Mouse (Mus musculus) kidney, postnatal 25 days (tissue): Measurements from ENCODE around the gene Saysd1.

ENCODE experiments used
- DNase-seq, 2 experiments: peaks; one replicate each; pipeline ENCODE4 v3.0.0; 2021; ENCODE audit warnings: mixed read lengths in 2 of 2

The Saysd1 gene

DNA sequence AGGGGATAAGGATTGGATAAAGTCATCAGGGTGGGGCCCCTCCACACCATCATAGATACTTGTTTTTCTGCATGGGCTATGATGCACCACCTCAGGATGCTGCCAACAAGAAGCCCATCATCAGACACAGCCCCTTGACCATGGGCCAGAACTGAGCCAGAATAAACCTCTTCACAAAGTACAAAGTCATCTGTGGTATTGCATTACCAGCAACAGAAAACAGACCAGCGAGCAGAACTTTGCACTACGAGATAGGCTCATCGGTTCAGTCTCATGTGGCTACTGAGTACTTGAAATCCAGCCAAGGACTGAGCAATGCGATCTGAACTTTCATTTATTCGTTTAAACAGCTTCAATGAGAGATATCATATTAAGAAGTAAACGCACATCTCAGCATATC lies 24.4 kb upstream of the Saysd1 start:
- peak; percentile 54 to 68 for DNase-seq

DNA sequence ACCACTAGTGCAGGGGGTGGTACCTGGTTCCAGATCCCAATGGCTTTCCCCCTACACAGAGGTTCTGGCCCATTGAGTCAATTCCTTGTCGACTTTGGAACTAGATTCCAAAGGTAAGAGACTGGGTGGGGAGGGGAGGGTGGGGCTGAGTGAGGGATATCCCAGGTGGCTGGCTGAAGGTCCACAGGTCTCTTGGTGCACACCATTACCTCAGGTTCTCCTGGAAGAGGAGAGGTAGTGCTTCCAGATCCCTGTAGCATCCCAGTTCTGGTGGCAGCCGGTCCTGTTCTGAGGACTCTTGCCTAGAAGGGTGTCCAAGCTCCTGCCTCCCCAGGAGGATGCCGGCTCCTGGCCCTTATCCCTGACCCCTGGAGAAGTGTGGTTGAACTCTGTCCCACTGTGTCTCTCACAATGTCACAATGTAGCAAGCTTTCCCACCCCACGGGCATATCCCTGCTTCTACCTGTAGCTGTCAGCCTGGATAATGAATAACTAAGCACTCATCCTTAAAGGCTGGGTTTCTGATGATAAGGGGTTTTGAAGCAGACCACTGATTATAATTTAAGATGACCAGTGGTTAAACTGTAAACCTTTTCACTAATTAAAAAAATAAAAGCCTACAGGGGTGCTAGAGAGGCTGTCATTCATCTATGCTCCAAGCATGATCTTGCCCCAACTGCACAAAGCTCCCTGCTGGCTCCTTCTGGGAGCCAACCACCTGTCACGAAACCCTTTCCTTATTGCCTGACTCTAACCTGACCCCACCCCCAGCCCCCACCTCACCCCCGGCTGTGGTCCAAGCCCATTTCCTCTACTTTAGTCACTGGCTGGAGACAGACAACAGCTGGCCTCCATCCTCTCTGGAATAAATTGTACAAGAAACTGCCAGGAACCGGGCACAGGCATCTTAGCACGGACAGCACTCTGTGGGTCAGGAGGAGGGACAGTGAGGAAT lies 20.7 kb upstream of the Saysd1 start:
- DNase-seq = peak; percentile 59 to 86

DNA sequence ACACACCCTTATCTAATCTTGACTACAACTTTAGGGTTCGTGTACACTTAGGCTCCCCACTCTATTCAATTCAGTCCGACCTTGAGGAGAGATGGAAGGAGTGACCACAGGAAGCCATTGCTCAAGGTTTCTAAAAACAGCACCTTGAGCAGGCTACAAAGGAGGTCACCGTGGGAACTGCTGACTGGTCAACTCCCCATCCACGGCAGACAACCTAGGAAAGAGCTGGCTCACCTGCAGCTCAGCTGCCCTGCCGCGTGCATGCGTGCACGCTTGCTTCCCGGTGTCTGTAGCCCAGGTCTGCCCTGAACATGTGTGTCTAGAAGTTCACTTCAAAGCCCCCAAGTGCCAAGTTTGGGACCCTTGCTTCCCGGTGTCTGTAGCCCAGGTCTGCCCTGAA lies 19.3 kb upstream of the Saysd1 start:
- peak; percentile 32 to 71 for DNase-seq

DNA sequence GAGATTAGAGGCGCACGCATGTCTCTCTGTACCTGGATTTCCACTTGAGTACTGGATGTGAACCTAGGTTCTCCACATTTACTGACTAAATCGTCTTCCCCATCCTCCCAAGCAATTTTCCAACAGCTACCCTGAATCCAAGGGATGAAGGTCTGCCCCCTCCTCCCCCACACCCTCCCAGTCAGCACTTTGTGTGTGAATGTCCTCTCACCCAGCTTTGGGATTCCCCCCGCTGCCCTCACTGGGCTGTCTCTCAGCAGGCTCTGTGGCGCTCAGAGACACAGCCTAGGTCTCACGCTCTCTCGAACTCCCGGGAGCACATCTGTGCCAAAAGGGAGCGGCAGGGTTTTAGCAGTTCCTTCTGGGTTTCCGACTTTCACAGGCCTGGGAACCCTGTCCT lies 17.4 kb upstream of the Saysd1 start:
- peak in 1 of 2 experiments; percentile 71 for DNase-seq

DNA sequence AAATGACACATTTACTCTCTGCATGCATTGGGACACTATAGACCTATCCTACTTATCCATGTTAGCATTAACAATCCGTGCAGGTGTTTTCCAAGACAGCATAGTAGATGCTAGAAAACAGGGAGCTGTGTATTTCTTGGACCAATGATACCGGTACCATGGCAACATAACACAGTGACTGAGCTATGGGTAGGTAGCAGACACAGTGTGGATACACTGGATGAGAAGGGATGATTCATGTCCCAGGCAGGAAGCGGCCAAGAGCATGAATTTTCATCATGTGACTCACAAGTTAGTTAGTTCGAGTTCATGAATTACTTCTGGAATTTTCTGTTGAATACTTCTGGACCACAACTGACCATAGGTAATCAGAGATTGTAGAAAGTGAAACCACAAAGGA lies 16.6 kb upstream of the Saysd1 start:
- no peak for DNase-seq

DNA sequence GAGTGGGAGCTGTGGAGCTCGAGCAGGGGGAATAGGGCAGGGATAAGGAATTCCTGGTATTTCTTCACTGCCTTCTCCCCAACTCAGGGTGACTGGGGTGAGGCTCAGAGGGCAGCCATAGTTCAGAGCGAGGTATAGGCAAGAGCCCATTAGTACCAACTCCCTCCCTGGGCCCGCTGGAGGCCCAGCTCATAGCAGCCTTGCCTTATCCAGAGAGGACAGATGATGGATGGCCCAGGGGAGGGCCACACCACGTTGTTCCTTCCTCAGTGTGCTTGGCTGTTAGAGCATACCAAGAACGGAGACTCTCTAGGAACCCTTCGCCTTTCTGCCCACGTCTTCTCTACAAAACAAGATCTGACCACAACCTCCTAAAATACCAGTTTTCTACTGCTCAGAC lies 15.9 kb upstream of the Saysd1 start:
- DNase-seq = no peak

DNA sequence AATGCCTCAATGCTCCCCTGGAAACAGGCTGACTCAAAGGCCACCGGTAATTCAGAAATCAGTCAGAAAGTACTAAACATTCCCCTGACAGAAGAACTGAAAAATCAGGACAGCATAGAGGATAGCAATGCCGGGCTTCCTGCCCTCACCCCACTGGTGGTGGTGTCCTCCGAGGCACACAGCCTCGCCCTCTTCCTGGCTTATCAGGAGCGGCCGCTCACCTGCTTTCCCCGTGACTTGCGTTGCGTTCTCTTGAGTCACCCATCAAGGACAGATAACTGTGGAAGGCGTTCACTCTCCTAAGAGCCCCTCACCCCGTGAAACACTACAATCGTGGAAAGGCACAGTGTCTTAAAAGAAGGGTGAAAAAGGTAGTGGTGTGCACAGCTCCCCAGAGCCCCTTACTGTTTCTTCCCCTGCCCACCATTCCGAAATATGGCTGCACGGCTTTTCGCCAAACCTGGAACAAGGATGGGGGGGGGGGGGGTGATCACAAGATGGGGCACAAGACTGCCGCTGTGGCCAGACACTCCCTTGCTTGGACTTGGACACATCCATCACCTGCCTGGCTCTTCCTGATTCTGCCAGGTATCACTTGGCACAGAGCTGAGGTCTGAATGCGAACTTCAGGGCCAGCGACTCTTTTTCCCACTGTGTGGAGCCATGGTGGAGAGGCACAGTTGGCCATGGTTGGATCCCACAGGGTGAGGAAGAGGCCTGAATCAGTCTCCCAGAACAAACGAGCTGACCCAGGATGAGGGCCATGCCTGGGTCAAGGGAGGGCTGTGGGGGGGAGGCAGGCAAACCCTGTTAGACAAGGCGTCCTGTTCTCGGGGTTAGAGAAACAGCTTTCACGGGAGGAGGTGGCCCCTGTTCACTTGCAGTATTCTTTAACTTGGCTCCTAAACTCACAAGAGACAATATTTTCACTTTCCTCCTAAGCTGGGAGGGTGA lies 11.1 kb upstream of the Saysd1 start:
- peak in 1 of 2 experiments; percentile 66 for DNase-seq

DNA sequence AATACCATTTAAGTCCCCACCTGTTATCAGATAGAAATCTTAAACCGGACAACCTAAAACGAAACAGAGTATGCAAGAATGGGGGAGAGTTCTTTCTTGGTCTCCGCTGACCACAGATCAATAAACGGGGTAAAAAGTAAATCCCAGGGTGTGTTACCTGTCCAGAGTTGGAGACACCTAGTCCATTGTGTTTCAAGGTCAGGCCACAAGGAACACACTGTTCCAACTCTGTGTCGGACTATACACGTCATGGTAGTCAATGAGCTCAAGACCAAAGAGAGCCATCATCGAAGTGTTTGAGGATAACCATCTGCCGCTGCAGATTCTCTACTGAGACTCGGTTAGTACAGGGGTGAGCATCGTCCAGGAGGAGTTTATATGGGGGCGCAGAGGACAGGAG lies 10.2 kb upstream of the Saysd1 start:
- DNase-seq = peak in 1 of 2 experiments; percentile 11

DNA sequence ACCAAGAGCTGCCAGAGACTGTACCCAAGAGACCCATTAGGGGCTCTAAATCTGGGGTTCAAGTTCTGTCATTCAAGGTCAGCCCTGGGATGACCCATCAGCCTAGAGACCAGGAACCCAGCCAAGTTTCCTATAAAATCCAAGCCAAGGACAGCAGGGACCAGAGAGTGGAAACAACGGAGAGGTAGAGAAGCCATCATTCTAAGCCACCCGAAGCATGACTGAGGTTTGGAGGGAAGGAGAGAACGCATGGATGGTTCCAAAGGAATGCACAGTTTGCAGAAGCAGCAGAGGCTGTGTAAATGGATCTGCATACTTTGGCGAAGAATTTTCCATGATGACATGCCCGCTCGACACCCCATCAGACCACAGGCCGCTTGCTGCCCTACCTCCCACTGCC lies 9.5 kb upstream of the Saysd1 start:
- peak in 1 of 2 experiments; percentile 69 for DNase-seq

DNA sequence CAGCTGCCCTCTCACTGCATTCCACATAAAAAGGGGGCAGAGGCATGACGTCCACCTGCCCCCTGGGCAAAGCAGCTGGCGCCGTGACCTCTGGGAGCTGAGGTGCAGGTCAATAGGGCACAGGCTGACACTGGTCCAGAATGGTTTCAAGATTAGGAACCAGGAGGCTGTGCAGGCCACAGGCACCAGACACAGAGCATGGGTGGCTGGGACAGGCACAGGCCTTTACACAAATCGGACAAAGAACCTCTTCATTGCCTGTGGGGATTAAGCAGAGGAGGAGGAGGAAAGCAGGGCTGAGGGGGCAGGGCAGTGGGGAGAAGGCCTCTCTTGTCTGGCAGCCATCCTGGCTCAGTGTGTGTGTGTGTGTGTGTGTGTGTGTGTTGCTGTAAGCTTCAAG lies 5.8 kb upstream of the Saysd1 start:
- peak in 1 of 2 experiments; percentile 40 for DNase-seq

DNA sequence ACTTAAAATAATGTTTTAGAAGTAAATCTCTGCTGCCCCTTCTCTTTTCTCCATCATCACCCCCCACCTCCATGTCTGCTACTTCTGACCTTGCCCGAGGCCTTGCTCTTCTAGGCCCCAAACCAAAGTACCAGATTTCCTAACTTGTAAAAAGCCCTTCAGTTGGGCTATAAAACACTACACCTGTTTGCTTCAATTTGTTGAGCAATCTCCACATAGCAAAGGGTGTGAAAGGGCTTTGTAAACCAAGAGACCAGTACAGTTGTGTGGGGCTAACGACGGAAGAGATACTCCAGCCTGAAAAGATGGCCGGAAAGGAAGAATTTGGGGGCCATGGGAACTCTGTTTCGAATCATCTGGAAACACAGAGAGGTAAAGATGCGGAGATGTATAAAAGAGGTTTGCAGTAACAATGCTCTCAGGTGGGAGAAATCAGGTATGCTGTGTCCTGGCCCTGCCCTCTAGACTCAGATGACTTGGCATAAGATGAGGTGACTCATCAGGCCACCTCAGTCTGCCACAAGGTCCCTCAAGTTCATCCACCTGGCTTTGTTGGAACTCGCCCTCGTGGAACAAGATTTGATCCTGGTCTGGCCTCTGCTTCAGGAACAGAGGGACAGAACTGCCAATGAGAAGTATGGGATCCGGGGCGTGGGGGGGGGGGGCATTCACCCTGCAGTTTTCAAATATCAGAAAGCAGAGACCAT lies 3.2 kb downstream of the Saysd1 start:
- no peak for DNase-seq

DNA sequence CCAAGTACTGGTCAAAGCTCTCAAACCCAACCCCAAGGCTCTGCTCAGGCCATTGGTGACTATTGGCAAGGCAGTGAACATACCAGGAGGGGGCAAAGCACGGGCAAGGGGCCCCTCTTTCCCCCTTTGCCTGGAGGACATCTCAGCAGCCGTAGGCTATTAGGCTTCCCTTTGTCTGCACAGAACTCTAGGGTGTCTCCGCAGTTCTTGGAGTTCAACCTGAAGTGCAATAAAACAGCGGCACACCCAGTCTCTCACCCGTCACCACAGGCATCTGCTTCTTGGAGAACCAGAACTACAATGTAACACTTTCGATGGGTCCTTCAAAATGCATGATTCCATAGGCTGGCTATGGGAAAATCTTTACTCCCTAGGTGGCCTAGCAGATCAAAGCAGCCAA lies 10.2 kb downstream of the Saysd1 start:
- no peak for DNase-seq

DNA sequence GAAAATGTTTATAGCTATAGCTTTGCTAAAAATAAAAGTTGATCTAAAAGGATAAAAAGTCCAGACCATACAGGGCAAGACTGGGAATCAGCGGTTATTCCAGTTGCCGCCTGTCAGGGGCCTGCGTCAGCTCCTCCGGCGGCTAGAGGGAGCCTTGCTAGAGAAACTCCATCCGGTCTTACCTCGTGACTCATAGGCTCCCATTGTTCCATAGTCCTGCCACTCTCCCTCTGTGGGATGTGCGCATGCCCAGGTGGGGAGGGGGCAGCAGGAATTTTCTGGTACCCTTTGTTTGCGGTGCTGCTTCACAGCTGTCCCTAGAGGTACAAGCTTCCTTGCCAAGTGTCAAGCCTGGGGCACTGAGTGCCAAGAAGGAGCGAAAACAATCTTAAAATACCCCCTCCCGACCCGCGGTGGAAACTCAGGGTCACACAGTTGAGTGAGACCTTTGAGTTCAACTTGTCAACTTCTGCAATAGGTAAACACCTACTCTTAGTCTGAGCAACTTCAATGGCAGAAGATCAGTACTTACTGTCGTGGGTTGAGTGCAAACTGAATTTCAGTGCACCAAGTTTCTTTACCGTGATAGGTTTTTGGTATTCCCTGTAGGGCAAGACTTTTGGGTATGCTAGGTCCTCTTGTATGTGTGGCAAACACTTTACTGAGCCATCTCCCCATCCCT lies 10.8 kb downstream of the Saysd1 start:
- DNase-seq = no peak

DNA sequence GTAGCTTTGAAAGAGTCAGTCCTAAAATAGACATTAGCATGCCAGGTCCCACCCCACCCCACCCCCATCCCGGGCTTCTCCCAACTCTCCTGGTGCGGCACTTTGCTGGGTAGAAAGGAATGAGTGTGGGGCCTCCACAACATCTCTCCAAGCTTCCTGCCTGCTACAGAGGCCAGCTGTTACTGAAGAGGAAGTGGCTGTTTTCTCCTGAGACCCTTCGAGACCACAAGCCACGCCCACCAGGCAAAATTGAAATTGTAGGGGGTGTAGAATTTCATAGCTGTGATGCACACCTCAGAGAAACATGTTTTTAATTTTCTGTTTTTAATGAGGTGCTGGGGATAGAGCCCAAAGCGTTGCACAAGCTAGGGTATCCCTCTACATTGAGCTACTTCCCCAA lies 17.5 kb downstream of the Saysd1 start:
- no peak for DNase-seq

DNA sequence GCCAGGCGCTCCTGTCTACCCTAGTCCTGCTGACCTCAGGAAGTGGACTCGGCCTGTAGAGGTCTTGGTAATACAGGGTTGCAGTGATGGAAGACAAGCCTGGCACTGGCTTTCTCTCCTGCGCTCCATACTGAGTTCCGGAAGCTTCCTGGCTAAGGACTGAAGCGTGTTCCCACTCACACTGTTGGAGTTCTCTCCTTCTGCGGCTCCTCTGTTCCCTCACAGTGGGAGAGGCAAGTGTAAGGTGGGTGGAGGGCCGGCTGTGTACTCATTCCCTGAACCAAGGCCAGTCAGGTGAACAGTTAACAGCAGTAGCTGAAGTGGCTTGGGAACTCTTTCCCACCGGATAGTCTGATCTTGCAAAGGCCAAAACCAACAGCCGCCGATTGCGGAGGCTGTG lies 18.3 kb downstream of the Saysd1 start:
- DNase-seq = no peak

DNA sequence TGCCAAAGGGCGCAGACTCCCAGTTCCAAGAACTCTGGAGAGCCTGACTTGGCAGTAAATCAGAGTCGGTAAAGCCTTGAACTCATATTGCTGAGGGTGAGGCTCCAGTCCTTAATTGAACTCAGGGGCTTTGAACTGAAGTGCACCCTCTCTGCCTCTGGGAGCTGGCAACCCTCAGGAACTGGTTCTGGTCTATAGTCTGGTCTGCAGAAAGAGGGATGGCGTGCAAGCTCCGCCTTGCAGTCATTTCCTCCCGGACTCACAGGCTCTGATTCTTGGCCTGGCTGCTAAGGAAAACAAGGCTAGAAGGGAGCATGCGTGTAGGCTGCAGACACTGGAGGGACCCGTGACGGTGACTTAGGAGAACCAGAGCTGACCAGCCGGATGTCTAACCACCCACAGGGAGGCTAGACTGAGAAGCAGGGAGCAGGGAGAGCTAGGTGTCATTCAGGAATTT lies 22.2 kb downstream of the Saysd1 start:
- peak; percentile 66 to 86 for DNase-seq

DNA sequence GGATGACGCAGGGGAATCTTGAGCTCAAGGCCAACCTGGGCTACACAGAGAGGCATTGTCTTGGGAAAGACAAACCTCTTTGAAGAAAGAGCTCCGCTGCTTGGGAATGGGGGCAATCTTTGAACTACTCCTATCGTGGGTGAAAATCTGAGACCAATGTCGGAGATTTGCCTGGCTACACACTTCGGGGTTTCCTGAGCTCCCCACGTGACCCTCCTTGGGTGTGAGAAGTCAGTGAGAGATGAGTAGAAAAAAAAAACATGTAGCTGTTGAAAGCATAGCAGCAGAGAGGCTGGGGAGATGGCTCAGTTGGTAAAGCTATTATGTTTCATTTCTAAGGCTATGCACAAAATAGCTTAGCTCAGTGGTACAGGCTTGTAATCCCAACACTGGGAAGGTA lies 23.4 kb downstream of the Saysd1 start:
- DNase-seq = no peak

DNA sequence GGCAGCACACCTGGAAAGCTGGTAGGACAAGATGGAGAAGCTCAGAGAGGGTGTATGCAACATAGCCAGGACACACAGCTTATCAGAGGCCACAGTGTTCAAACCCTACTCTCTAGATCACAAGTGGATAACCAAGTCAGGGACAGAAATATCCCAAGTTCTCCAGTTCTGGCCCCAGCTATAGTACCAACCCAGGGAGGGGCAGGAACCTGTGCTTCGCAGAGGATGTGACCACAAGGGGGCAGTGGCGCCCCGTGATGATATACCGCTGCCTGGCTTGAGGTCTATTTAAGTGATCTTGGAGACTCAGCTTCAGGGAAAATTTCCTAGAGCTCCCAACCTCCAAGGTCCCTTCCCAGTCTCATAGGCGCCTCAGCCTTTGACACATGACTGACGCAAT lies 24.4 kb downstream of the Saysd1 start:
- DNase-seq = peak; percentile 90 to 97

DNA sequence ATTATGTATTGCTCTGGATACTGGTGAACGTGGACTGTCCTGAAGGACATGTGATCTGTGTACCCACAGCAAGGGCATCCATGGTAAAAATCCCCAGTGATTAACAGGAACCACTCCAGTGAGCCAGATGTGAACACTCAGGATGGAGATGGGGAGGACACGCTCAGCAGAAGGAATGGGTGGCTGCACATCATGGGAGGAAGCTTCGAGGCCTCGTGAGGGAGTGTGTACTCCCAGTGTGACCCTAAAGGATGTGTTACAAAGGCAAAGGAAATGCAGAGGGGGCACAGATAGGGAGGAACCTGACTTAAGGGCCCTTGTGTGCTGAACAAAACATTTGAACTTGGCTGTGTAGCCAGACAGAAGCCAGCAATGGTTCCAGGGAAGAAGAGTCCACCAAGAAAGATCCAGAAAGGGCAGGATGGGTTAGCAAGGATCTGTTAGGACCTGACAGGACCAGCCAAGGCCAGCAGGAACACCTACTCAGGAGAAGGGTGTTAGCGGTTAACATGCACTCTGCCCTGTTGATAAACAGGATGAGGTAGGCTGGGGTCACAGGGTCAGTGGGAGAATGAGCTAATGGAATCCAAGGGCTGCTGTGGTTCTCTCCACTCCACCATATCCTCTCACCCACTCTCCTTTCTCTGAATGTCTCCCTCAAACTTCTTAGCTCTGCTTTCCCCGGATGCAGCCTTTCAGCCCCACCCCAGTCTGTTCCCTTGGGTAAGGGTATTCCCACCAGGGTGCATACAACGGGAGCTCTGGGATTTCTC lies 25.0 kb downstream of the Saysd1 start:
- DNase-seq = no peak

DNA sequence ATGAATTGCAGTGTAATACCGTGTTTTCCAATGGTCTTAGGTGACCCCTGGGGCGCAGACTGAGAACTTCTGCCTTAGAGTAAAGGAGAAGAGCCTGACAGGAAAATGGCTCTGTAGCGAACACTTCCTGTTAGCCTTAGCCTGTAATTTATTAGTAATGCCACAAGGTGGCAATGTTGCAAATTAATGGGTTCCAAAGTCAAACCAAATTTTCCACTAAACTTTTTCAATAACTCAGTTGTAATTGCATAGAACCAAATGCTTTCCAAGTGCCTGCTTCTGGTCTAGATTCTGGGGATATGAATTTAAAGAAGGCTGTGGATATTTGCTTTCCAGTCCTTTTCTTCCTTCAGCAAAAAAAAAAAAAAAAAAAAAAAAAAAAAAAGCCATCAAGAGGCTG lies 26.1 kb downstream of the Saysd1 start:
- no peak for DNase-seq

DNA sequence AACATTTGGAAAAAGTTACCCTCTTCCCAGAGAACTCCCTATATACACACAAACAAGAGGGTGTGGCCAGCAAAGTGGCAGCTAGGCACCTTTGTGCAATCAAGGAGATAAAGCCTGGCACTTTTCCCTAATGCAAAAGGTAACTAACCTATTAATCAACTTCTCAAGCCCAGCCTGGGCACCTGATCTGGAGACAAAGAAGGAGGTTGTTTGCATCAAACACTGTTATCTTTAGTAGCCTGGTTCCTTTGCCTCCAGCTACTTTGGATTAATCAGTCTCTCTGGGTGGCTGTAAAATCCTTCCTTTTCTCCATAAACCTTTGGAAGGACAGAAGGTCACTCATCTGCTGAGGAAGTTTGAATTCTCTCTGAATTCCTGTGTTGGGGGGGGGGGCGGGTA lies 27.4 kb downstream of the Saysd1 start:
- no peak for DNase-seq
